Mouse (Mus musculus) heart, adult 2 months (tissue): Measurements from ENCODE around the gene Gm49405.
"Not testable (repeated sequence)": the region's sequence is repeated elsewhere in the genome, so short reads cannot be mapped to it uniquely, and the experiment has no call there.

Experiments used
- CTCF ChIP-seq: fragments of 200-600 bp; IDR thresholded peaks from 2 replicates; pipeline ENCODE4 v1.8.1; 2022; ENCODE audit warnings: antibody characterized with exemption, mild to moderate bottlenecking, moderate library complexity
- POLR2A ChIP-seq: fragments of 200-500 bp; IDR thresholded peaks from 2 replicates; pipeline ENCODE4 v1.6.1; 2011; ENCODE audit warnings: mild to moderate bottlenecking, low read depth, low read length, control low read depth; ENCODE audit not compliant: insufficient read depth

DNA sequence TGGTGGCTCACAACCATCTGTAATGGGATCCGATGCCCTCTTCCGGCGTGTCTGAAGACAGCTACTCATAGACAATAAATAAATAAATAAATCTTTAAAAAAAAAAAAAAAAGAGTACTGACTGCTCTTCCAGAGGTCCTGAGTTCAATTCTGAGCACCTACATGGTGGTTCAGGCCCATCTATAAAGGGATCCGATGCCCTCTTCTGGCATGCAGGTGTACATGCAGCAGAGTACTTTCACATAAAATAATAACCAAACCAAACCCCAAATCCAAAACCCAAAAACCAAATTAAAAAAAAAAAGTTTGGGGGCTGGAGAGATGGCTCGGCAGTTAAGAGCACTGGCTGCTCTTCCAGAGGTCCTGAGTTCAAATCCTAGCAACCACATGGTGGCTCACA lies 48.6 kb downstream of the Gm49405 start:
- peak; percentile 29 for TF ChIP-seq CTCF
- not testable (repeated sequence) for TF ChIP-seq POLR2A
